Mouse (Mus musculus): ENCODE data around the gene Eif5b. TPM values are rescaled to one million over a fixed set of nuclear protein-coding genes. Genes with fewer than 3 reads are reported as not detected.

Eif5b gene
- polyA plus RNA-seq, 1 experiment, result 26.8 TPM

DNA sequence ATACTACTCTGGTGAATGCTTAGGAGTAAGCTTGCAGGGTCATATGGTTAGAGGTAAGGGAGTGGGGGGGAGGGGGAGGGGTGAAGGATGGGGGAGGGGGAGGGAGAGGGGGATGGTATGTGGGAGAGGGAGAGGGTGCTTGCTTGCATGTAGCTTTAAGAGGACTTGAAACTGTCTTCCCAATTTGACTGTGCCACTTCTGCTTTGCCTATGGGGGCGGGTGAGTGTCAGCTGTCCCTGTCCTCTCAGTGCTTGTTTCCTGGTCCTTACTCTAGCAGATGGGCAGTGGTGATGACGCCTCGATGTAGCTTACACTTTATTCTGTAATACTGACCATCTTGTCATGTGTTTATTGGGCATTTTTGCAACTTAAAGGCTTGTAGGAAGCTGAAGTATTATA lies 14.3 kb downstream of the Eif5b start:
- no peak overlapping the region for H3K27ac ChIP-seq (ENCODE audit: control insufficient read depth, insufficient read depth, low read depth, low read length, poor library complexity)
- TF ChIP-seq CTCF (IDR thresholded peaks at IDR 0.05; ENCODE audit: control insufficient read depth, insufficient read depth, low read length) (no peak), POLR2A (IDR thresholded peaks at IDR 0.05; ENCODE audit: borderline replicate concordance, control insufficient read depth, low read depth, low read length) (no peak)
- H3K4me1 ChIP-seq (ENCODE audit: control insufficient read depth, insufficient read depth, low read length), result peaks cover 3% of the 10 kb centered on the region
- no peak overlapping the region for H3K4me3 ChIP-seq (replicated peaks; ENCODE audit: control insufficient read depth, low read depth, low read length)
- 28% methylated on average over 3 of the region's 3 CpGs for WGBS

- Histone ChIP-seq H3K4me1 (ENCODE audit: control insufficient read depth, insufficient read depth, low read length) (peaks cover 3% of the 10 kb centered on the region), H3K27ac (ENCODE audit: control insufficient read depth, insufficient read depth, low read depth, low read length, poor library complexity) (no peak overlapping the region), H3K4me3 (replicated peaks; ENCODE audit: control insufficient read depth, low read depth, low read length) (no peak overlapping the region)
- TF ChIP-seq POLR2A (IDR thresholded peaks at IDR 0.05; ENCODE audit: borderline replicate concordance, control insufficient read depth, low read depth, low read length), result no peak
- TF ChIP-seq CTCF (IDR thresholded peaks at IDR 0.05; ENCODE audit: control insufficient read depth, insufficient read depth, low read length), result no peak
Measured at GRCm38 (mm10) chr1:38012509-38012908, 14.7 kb downstream of the Eif5b start.

GRCm38 (mm10) chr1:38014551-38015203 lies 16.9 kb downstream of the Eif5b start:
- no peak for TF ChIP-seq CTCF (IDR thresholded peaks at IDR 0.05; ENCODE audit: control insufficient read depth, insufficient read depth, low read length)
- no peak for TF ChIP-seq POLR2A (IDR thresholded peaks at IDR 0.05; ENCODE audit: borderline replicate concordance, control insufficient read depth, low read depth, low read length)
- Histone ChIP-seq H3K27ac (ENCODE audit: control insufficient read depth, insufficient read depth, low read depth, low read length, poor library complexity) (no peak overlapping the region), H3K4me3 (replicated peaks; ENCODE audit: control insufficient read depth, low read depth, low read length) (no peak overlapping the region), H3K4me1 (ENCODE audit: control insufficient read depth, insufficient read depth, low read length) (peaks cover 3% of the 10 kb centered on the region)
- WGBS, result 94% methylated on average over 2 of the region's 2 CpGs

GRCm38 (mm10) chr1:38027301-38027700 lies 29.5 kb downstream of the Eif5b start:
- Histone ChIP-seq H3K4me1 (ENCODE audit: control insufficient read depth, insufficient read depth, low read length) (no peaks in the 10 kb centered on the region), H3K27ac (ENCODE audit: control insufficient read depth, insufficient read depth, low read depth, low read length, poor library complexity) (no peak overlapping the region), H3K4me3 (replicated peaks; ENCODE audit: control insufficient read depth, low read depth, low read length) (no peak overlapping the region)
- 87% methylated on average over 7 of the region's 7 CpGs for WGBS
- TF ChIP-seq CTCF (IDR thresholded peaks at IDR 0.05; ENCODE audit: control insufficient read depth, insufficient read depth, low read length) (no peak), POLR2A (IDR thresholded peaks at IDR 0.05; ENCODE audit: borderline replicate concordance, control insufficient read depth, low read depth, low read length) (no peak)

GRCm38 (mm10) chr1:38031391-38031790 lies 33.6 kb downstream of the Eif5b start:
- no peak overlapping the region for H3K4me3 ChIP-seq (replicated peaks; ENCODE audit: control insufficient read depth, low read depth, low read length)
- no peak overlapping the region for H3K27ac ChIP-seq (ENCODE audit: control insufficient read depth, insufficient read depth, low read depth, low read length, poor library complexity)
- 81% methylated on average over 5 of the region's 5 CpGs for WGBS
- no peaks in the 10 kb centered on the region; the same call in 1 of the 2 replicates for H3K4me1 ChIP-seq (ENCODE audit: control insufficient read depth, insufficient read depth, low read length)
- no peak for TF ChIP-seq CTCF (IDR thresholded peaks at IDR 0.05; ENCODE audit: control insufficient read depth, insufficient read depth, low read length)
- TF ChIP-seq POLR2A (IDR thresholded peaks at IDR 0.05; ENCODE audit: borderline replicate concordance, control insufficient read depth, low read depth, low read length), result no peak

- Histone ChIP-seq H3K4me3 (replicated peaks; ENCODE audit: control insufficient read depth, low read depth, low read length) (no peak overlapping the region), H3K4me1 (ENCODE audit: control insufficient read depth, insufficient read depth, low read length) (no peaks in the 10 kb centered on the region; the same call in 1 of the 2 replicates), H3K27ac (ENCODE audit: control insufficient read depth, insufficient read depth, low read depth, low read length, poor library complexity) (no peak overlapping the region)
- 86% methylated on average over 4 of the region's 4 CpGs for WGBS
- TF ChIP-seq CTCF (IDR thresholded peaks at IDR 0.05; ENCODE audit: control insufficient read depth, insufficient read depth, low read length), result no peak
- 0 out of 2 replicates have a peak, but pooled peaks have one; percentile 14 for TF ChIP-seq POLR2A (IDR thresholded peaks at IDR 0.05; ENCODE audit: borderline replicate concordance, control insufficient read depth, low read depth, low read length)
Measured at GRCm38 (mm10) chr1:38035521-38035920, 37.7 kb downstream of the Eif5b start.

DNA sequence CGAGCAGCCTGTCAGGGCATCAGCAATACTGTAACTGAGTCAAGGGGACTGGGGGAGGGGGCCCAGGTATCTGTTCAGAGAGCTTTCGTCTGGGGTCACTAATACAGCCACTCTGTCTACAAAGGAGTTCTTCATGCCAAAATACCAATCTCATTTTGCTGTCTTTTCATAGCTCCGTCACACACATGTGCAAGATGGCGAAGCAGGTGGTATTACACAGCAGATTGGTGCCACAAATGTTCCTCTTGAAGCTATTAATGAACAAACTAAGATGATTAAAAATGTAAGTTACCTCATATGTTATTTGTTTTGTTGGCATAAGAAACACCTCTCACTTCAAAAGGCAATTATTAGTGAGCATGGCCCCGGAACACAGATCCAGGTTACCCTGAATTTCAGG lies 39.6 kb downstream of the Eif5b start:
- Histone ChIP-seq H3K4me1 (ENCODE audit: control insufficient read depth, insufficient read depth, low read length) (no peaks in the 10 kb centered on the region; the same call in 1 of the 2 replicates), H3K4me3 (replicated peaks; ENCODE audit: control insufficient read depth, low read depth, low read length) (no peak overlapping the region), H3K27ac (ENCODE audit: control insufficient read depth, insufficient read depth, low read depth, low read length, poor library complexity) (no peak overlapping the region)
- 90% methylated on average over 5 of the region's 5 CpGs for WGBS
- TF ChIP-seq CTCF (IDR thresholded peaks at IDR 0.05; ENCODE audit: control insufficient read depth, insufficient read depth, low read length) (no peak), POLR2A (IDR thresholded peaks at IDR 0.05; ENCODE audit: borderline replicate concordance, control insufficient read depth, low read depth, low read length) (no peak)

- H3K27ac ChIP-seq (ENCODE audit: control insufficient read depth, insufficient read depth, low read depth, low read length, poor library complexity), result no peak overlapping the region
- H3K4me1 ChIP-seq (ENCODE audit: control insufficient read depth, insufficient read depth, low read length), result no peaks in the 10 kb centered on the region; the same call in 1 of the 2 replicates
- H3K4me3 ChIP-seq (replicated peaks; ENCODE audit: control insufficient read depth, low read depth, low read length), result no peak overlapping the region
- 90% methylated on average over 2 of the region's 2 CpGs for WGBS
- no peak for TF ChIP-seq CTCF (IDR thresholded peaks at IDR 0.05; ENCODE audit: control insufficient read depth, insufficient read depth, low read length)
- no peak for TF ChIP-seq POLR2A (IDR thresholded peaks at IDR 0.05; ENCODE audit: borderline replicate concordance, control insufficient read depth, low read depth, low read length)
Measured at GRCm38 (mm10) chr1:38038898-38039297, 41.1 kb downstream of the Eif5b start.
